In the genomic region with DNA sequence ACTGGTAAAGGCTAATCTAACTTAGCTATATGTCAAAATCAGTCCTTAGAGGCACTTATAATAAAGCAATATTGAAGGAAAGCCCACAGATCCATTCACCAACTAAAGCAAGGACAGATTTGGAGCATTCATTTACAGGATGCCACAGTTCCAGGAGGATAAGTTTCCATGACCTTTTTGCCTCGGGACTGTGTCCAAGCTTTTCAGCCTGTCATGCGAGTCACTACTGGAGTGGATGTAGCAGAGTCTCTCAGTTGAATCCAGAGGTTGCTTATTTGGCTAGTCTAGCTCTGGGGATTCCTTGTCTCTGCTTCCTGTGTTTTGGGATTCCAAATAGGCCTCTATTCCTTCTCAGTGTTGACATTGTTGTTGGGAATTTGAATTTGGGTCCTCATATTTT, we compare ENCODE assay signal across 12 mouse cellular contexts.
"Had no signal": no experiment of that assay in that cellular context is flagged by ENCODE, and none has a peak within 500 bp of the region (broad histone marks: within the 10 kb centered on the region; RNA-seq: fewer than 3 reads in every experiment).

No protein-coding gene starts in this region.

- DNase-seq: kidney, adult 8-10 months; kidney, postnatal 10 days; kidney, postnatal 36 days; layer of hippocampus, postnatal 36 days; left cerebral cortex, postnatal 4 days; lung, adult 2 months; lung, postnatal 14 days; lung, postnatal 4 days; retina, postnatal 1 day; right cerebral cortex, postnatal 25 days; spleen, adult 18-20 months; thymus, postnatal 25 days had no signal
